Mouse (Mus musculus) forebrain, embryonic 16.5 days (tissue): ENCODE results near the gene Zscan22. TPM values are rescaled to one million over a fixed set of nuclear protein-coding genes. Genes with fewer than 3 reads are reported as not detected.
"Not testable (repeated sequence)": the region's sequence is repeated elsewhere in the genome, so short reads cannot be mapped to it uniquely, and the experiment has no call there.

ENCODE experiments used
- ATAC-seq: fragments of 200-750 bp; cut with Nextera tagmentation; 2 replicates; pipeline ENCODE4 v1.8.0; 2017; ENCODE audit warnings: mild to moderate bottlenecking, moderate library complexity
- H3K27ac ChIP-seq: fragments of 300-500 bp; sonication (generic); 2 replicates; pipeline ENCODE4 v1.5.1; 2014; ENCODE audit warnings: low read length, control low read depth
- H3K27me3 ChIP-seq: fragments of 300-500 bp; sonication (generic); replicated peaks from 2 replicates; pipeline ENCODE4 v1.6.1; 2014; ENCODE audit warnings: low read length; ENCODE audit not compliant: control insufficient read depth, insufficient read depth
- H3K36me3 ChIP-seq: fragments of 300-500 bp; sonication (generic); 2 replicates; pipeline ENCODE4 v1.6.1; 2014; ENCODE audit not compliant: control insufficient read depth, insufficient read depth
- H3K4me1 ChIP-seq: fragments of 300-500 bp; sonication (generic); replicated peaks from 2 replicates; pipeline ENCODE4 v1.6.1; 2014; ENCODE audit warnings: low read length; ENCODE audit not compliant: control insufficient read depth, insufficient read depth
- H3K4me2 ChIP-seq: fragments of 300-500 bp; sonication (generic); 2 replicates; pipeline ENCODE4 v1.6.1; 2014; ENCODE audit warnings: mild to moderate bottlenecking, low read length, control low read depth
- H3K4me3 ChIP-seq: fragments of 300-500 bp; sonication (generic); replicated peaks from 2 replicates; pipeline ENCODE4 v1.5.1; 2014; ENCODE audit warnings: mild to moderate bottlenecking, low read length, control low read depth
- H3K9ac ChIP-seq: fragments of 300-500 bp; sonication (generic); replicated peaks from 2 replicates; pipeline ENCODE4 v1.6.1; 2014; ENCODE audit warnings: low read depth, low read length, control low read depth
- H3K9me3 ChIP-seq: fragments of 300-500 bp; sonication (generic); 2 replicates; pipeline ENCODE4 v1.6.1; 2016; ENCODE audit warnings: low read length; ENCODE audit not compliant: control insufficient read depth
- WGBS: fragments of 180-500 bp; shearing (Covaris S2); extraction: QIAGEN DNeasy Blood & Tissue Kit; methylation state at CpG from one replicate; pipeline ENCODE4 v1.1.7; 2014; 5-methylcytosine and 5-hydroxymethylcytosine counted together
- polyA plus RNA-seq: library from polyadenylated mRNA; unstranded; fragments of >200 nt; fragmentation: Nextera tagmentation; extraction: Ambion mirVana; gene quantifications from 2 replicates; pipeline ENCODE4 v1.2.1, GENCODE M21; 2015

The Zscan22 gene
- 13.8 and 15.0 TPM in 2 replicates for polyA plus RNA-seq

GRCm38 (mm10) chr7:12897655-12898410 lies at the start of gene Zscan22:
Zscan22 (plus strand) TSS chr7:12897815.
- Histone ChIP-seq H3K27ac (no peak within 1 kb of the TSS), H3K36me3 (no peaks in the 10 kb centered on the region), H3K9me3 (no peaks in the 10 kb centered on the region), H3K27me3 (no peaks in the 10 kb centered on the region), H3K4me2 (peak within 1 kb of the TSS; percentile 54), H3K9ac (peak within 1 kb of the TSS; percentile 79), H3K4me1 (peaks cover 8% of the 10 kb centered on the region), H3K4me3 (peak within 1 kb of the TSS; percentile 76)
- WGBS = 8% methylated on average over 36 of the region's 36 CpGs
- peak; percentile 99 for ATAC-seq

DNA sequence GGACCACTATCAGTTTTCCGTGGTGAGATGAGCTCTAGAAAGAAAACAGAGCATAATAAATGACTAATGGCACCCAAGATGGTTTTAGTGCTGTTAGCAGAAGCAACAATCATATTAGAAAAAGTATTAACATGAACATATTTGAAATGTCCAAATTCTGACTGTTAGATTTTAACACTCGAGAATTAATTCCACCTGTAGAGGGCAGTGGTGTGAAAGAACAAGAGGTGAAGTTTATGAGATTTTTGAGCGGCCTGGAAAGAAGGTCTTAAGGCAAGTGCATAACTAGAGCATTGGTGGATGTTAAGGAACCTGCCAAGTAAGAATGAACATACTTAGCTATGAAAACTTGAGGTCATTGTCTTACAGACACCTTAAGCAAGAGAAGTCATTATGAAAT lies 23.3 kb upstream of the Zscan22 start:
- Histone ChIP-seq H3K9ac (no peak overlapping the region), H3K27me3 (no peaks in the 10 kb centered on the region), H3K4me2 (no peak overlapping the region), H3K36me3 (no peaks in the 10 kb centered on the region), H3K4me3 (no peak overlapping the region), H3K9me3 (peaks cover 1% of the 10 kb centered on the region; the same call in 1 of the 2 replicates), H3K4me1 (no peaks in the 10 kb centered on the region), H3K27ac (no peak overlapping the region)
- no peak for ATAC-seq
- 30% methylated on average over 3 of the region's 3 CpGs for WGBS

DNA sequence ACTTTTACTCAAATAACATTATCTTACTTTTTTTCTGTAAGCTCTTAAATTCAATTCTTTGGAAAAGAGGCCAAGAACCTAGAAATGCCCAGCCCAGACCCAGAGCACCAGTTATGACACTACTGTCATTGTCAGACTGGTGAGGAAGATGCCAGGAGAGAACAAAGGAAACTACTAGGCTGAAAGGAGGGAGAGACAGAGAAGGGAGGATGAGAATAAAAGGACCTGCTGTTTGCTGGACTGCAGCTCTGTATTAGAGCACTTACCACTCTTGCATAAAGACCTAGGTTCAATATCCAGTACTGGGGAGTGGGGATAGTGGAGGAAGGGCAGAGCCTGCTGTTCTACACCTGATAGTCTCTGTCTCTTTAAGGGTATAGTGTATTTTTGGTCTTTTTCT lies 17.6 kb upstream of the Zscan22 start:
- H3K4me3 ChIP-seq = no peak overlapping the region
- H3K9me3 ChIP-seq = no peaks in the 10 kb centered on the region
- 0 out of 2 replicates have a peak, but pooled peaks cover 3% of the 10 kb centered on the region for H3K36me3 ChIP-seq
- no peaks in the 10 kb centered on the region for H3K27me3 ChIP-seq
- H3K27ac ChIP-seq = no peak overlapping the region
- no peak for ATAC-seq
- H3K4me2 ChIP-seq = no peak overlapping the region
- H3K9ac ChIP-seq = no peak overlapping the region
- H3K4me1 ChIP-seq = peaks cover 19% of the 10 kb centered on the region

DNA sequence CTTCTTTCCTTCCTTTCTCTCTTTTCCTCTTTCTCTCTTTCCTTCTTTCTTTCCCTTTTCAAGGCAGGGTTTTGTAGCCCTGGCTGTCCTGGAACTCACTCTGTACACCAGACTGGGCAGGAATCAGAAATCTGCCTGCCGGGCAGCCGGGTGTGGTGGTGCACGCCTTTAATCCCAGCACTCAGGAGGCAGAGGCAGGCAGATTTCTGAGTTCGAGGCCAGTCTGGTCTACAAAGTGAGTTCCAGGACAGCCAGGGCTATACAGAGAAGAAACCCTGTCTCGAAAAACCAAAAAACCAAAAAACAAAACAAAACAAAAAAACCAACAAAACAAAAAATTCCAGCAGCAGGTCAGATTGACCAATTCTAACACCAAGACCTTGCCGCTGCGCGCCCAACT lies 17.1 kb upstream of the Zscan22 start:
- not testable (repeated sequence) for H3K27ac ChIP-seq, H3K36me3 ChIP-seq, H3K9me3 ChIP-seq, H3K27me3 ChIP-seq
- Histone ChIP-seq H3K4me2 (peak overlapping the region; percentile 89), H3K4me3 (peak overlapping the region; percentile 91), H3K4me1 (peaks cover 19% of the 10 kb centered on the region), H3K9ac (peak overlapping the region; percentile 89)
- ATAC-seq = peak; percentile 20
- WGBS = 44% methylated on average over 8 of the region's 8 CpGs

DNA sequence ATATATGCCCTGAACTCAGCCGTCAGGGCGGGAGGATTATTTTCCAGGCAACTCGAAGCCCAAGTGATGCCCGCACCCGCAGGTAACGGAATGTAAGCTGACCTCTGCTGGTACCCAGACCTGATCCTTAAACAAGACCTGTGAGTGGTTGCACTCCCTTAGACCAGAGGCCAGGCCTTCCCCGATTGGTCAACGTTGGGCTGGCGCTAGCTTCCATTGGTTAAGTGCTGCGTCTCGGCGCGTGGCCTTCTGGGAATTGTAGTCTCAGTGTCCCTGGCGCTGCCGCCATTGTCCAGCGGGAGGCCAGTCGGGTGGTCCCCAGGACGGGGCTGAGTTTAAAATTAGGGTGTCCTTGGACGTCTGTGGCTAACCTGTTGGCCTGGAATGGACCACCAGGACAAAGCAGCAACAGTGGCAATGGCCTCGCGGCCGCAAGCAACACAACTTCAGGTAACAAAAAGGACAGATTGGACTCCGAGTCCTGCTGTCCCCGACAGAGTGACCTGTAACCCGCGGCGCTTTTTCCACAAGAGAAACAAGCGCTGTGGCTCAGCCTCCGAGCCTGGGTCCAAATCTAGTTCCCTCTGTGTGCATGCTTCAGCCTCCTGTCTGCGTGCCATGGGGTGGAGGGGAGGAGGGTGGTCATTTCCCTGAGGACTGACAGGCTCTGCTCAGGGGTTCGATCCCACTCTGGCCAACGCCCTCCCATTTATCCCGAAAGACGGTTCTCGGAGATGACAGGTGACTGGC lies 16.5 kb upstream of the Zscan22 start, which contains the start of gene Zfp128:
TSS of gene Zfp128 (plus strand) at position 267 of the 750 bp plus-strand sequence.
- Histone ChIP-seq H3K9ac (peak within 1 kb of the TSS; percentile 89), H3K4me2 (peak within 1 kb of the TSS; percentile 89), H3K27me3 (no peaks in the 10 kb centered on the region), H3K9me3 (no peaks in the 10 kb centered on the region), H3K36me3 (peaks cover 11% of the 10 kb centered on the region), H3K4me1 (peaks cover 19% of the 10 kb centered on the region), H3K27ac (peak within 1 kb of the TSS; percentile 28; the same call in 1 of the 2 replicates), H3K4me3 (peak within 1 kb of the TSS; percentile 91)
- peak; percentile 99 for ATAC-seq
- under 1% methylated on average over 35 of the region's 35 CpGs for WGBS

GRCm38 (mm10) chr7:12886563-12887266 lies 10.9 kb upstream of the Zscan22 start:
- peaks cover 13% of the 10 kb centered on the region for H3K4me1 ChIP-seq
- WGBS = 93% methylated on average over 12 of the region's 12 CpGs
- peaks cover 40% of the 10 kb centered on the region for H3K36me3 ChIP-seq
- no peak overlapping the region for H3K4me2 ChIP-seq
- no peak for ATAC-seq
- no peak overlapping the region for H3K4me3 ChIP-seq
- H3K9me3 ChIP-seq = no peaks in the 10 kb centered on the region
- H3K27ac ChIP-seq = no peak overlapping the region
- H3K27me3 ChIP-seq = no peaks in the 10 kb centered on the region
- no peak overlapping the region for H3K9ac ChIP-seq

DNA sequence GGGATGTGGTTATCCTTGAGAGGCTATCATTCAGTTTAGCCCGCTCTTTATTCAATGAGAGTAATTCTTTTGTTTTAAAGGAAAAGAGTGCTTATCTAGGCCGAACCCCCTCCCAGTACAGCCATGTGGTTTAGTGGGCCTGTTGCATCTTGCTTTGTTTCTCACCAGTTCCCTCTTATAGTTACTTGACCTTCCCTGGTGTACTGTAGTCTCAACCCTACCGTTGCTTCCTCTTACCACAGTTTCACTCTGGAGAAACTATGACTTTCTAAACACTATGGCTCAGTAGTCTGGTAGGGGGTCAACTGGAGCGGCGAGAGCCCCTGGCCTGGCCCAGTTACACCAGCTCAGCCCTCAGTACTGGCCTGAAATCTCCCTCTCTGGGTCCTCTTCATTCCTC lies 10.0 kb upstream of the Zscan22 start:
- 95% methylated on average over 5 of the region's 5 CpGs for WGBS

GRCm38 (mm10) chr7:12890928-12891327 lies 6.7 kb upstream of the Zscan22 start:
- H3K27me3 ChIP-seq = no peaks in the 10 kb centered on the region
- WGBS = 93% methylated on average over 14 of the region's 14 CpGs
- no peak overlapping the region for H3K4me2 ChIP-seq
- ATAC-seq = no peak
- no peak overlapping the region for H3K9ac ChIP-seq
- H3K36me3 ChIP-seq = peaks cover 32% of the 10 kb centered on the region
- no peaks in the 10 kb centered on the region for H3K9me3 ChIP-seq
- H3K27ac ChIP-seq = no peak overlapping the region
- no peak overlapping the region for H3K4me3 ChIP-seq
- no peaks in the 10 kb centered on the region for H3K4me1 ChIP-seq

More for the DNA sequence above, 10.0 kb upstream of the Zscan22 start:
- Histone ChIP-seq H3K9me3 (no peaks in the 10 kb centered on the region), H3K27me3 (no peaks in the 10 kb centered on the region), H3K4me1 (peaks cover 4% of the 10 kb centered on the region), H3K4me2 (no peak overlapping the region), H3K4me3 (no peak overlapping the region), H3K9ac (no peak overlapping the region), H3K27ac (no peak overlapping the region), H3K36me3 (peaks cover 41% of the 10 kb centered on the region)
- ATAC-seq = no peak

- no peaks in the 10 kb centered on the region for H3K9me3 ChIP-seq
- WGBS = 80% methylated on average over 1 of the region's 1 CpGs
- H3K4me3 ChIP-seq = no peak overlapping the region
- no peaks in the 10 kb centered on the region for H3K4me1 ChIP-seq
- H3K27ac ChIP-seq = no peak overlapping the region
- no peak overlapping the region for H3K9ac ChIP-seq
- peaks cover 29% of the 10 kb centered on the region for H3K36me3 ChIP-seq
- no peak overlapping the region for H3K4me2 ChIP-seq
- H3K27me3 ChIP-seq = no peaks in the 10 kb centered on the region
- no peak for ATAC-seq
These were observed 6.3 kb upstream of the Zscan22 start for GRCm38 (mm10) chr7:12891334-12891733.
